Mouse (Mus musculus) monocyte, adult 5-6 weeks (primary cell): ENCODE data around the gene Rtcb. TPM values are rescaled to one million over a fixed set of nuclear protein-coding genes. Genes with fewer than 3 reads are reported as not detected.
A peak's percentile ranks its signal among the peaks of the same experiment; 100 is the strongest.

ENCODE experiments used
- ATAC-seq: fragments of 153-309, 156-312 bp; replicated peaks from 2 replicates; pipeline ENCODE4 v1.8.0; 2017; ENCODE audit warnings: mild to moderate bottlenecking; ENCODE audit not compliant: low TSS enrichment, insufficient number of reproducible peaks, severe bottlenecking, poor library complexity, low FRiP score
- total RNA-seq: library from RNA; stranded (forward); fragments of 200-1000, 200-491, 200-594 nt; gene quantifications from 3 replicates; pipeline ENCODE4 v1.2.3, GENCODE M21; 2017

The Rtcb gene
- 93.9 to 104 TPM (median 99.3 TPM) in 3 replicates for total RNA-seq

DNA sequence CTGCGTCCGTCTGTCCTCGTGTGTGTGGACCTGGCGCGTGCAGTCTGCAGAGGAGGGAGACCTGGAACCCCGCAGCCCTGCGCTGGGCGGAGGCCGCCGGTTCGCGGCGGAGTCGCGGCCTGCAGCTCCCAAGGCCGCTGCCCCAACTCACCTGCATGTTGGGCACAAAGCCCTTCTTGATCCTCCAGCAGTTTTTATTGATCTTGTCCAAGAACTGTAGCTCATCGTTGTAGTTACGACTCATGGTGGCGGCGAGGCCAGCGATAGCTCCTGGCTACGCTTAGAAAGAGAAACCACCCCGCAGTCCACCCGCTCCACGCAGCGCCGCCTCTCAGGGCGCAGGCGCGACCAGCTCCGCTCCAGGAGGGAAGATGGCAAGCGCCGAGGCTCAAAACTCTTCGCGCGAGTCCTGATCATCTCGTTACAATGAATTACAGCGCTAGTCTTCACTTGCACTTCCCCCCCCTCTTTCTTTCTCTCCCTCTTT lies at the start of gene Rtcb:
Rtcb (minus strand) TSS at position 360 of the 487 bp plus-strand sequence.
- peak; percentile 90 for ATAC-seq

- no peak for ATAC-seq
These were observed 48.8 kb upstream of the Rtcb start for GRCm38 (mm10) chr10:86006455-86006854.

DNA sequence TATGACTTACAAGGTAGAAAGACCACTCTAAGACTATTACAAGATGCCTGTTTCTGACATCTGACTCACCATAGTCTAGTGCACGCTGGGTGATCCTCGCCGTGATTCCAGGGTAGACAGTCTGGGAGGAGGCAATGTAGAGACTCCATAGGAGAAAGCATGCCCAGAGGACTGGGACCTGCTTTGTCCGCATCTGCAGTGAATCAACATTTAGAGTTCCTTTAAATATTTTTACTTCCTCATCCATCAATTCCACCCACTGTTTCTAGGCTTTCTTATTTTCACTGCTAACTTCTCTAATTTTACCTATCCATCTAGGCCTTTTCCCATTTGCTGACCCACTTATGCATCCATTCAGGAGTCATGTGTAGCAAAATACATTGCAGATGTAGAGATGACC lies 42.8 kb upstream of the Rtcb start:
- no peak for ATAC-seq

- ATAC-seq = no peak
These were observed 37.0 kb upstream of the Rtcb start for GRCm38 (mm10) chr10:85994543-85995104.

GRCm38 (mm10) chr10:85993836-85994235 lies 36.2 kb upstream of the Rtcb start:
- ATAC-seq = no peak

DNA sequence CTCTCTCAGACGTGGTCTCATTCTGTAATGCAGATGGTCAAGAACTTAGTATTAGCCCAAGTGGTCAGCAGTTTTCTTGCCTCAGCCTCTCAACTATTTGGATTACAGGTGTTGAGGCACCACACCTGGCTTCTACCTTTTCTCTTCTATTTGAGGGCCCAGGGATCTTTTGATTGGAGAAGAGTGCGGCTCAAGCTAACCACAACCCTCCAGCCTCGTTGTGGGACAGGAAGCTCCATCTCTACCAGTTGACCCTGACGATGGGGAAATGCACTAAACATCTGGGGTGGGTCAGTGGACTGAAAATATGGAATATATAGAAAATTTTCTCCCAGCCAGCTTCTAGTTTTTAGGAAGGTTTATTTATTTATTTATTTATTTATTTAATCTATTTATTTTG lies 34.8 kb upstream of the Rtcb start:
- no peak for ATAC-seq

- ATAC-seq = no peak
These were observed 31.9 kb upstream of the Rtcb start for GRCm38 (mm10) chr10:85989412-85990115.

DNA sequence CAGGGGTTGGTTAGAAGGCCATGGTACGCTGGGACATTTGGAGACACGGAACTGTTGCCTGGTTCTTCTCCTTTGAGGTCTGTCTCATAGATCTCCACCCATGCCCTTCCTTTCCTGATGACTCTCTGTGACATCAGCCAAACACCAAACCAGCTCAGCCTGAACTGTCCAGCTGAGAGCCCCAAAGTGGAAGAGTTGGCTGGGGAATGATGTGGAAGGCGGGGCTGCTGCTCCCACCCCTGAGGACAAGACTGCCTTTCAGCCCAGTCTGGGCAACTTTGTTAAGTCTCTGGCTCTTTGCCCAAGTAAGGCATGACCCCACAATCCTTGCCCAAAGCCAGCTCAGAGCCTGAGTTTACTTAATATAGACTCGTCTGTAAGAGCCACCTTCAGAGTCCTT lies 15.3 kb upstream of the Rtcb start:
- no peak for ATAC-seq

DNA sequence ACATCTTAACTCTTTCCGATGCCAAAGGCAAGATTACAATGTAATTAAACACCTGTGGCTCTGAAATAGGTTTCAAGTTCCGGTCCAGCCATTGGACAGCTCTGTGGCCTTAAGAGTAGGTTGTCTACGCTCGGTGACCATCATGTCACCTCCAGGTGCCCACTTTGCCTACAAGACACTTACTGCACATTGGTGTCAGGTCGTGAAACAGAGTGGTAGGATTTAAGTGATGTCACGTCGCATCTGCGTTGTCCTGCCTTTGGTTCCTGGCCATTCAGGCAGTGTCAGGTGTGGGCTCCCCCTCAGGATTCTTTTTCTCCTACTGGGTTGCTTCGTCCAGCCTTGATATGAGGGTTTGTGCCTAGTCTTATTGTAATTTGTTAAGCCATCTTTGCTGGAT lies 14.2 kb upstream of the Rtcb start:
- no peak for ATAC-seq

DNA sequence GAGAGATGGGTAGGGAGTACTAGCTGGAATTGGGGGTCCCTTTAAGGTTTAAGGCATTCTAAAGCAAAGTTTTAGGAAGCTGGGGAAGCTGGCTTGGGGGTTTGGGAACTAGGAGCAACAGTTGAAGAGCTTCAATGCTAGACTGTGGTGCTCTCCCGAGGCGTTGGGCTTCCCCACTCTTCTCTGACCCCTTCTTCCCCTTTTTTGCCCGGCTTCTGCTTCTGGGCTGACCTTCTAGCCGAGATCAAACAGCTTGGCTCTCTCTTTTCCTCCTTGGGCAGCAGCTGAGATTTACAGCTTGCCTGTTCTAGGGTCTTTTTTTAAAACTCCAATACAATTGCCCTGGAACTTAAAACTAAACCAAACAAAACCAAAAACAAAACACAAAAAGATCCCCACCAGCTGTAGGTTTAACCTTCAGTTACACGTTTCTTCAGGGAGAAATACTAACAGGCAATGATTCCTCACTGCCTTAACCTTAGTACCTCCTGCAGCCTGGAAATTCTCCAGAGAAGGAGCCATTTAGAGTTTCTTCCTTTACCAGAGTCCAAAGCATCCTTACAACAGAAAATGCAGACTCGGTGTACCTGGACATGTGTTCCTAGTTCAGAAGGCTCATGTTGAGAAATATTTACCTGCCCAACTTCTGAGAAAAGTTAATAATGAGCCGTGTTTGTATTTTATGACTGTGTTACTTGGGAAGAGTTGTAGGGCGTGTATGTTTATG lies 12.4 kb upstream of the Rtcb start:
- ATAC-seq = peak; percentile 54; the same call in 1 of the 2 replicates

DNA sequence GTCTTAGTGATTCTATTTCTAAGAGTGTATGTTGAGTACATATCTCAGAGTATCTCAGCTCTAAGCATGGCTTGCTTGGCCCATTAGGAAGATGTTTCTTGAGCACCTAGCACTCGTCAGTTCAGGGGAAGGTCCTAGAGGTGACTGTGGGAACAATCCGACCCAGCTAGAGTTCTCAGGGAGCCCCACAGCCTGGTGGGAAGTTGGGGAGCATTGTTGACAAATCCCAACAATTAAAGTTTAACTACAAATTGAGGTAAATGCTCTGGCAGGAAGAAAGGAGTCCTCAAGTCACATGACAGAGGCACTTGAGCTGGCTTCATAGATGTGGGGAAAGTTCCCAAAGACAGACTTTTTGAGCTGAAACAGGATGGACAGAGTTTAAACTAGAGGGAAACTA lies 11.1 kb upstream of the Rtcb start:
- no peak for ATAC-seq

- peak; percentile 43; the same call in 1 of the 2 replicates for ATAC-seq
These were observed 10.6 kb upstream of the Rtcb start for GRCm38 (mm10) chr10:85968157-85968634.

- ATAC-seq = no peak
These were observed 10.0 kb upstream of the Rtcb start for GRCm38 (mm10) chr10:85967411-85968156.

- ATAC-seq = no peak
These were observed 8.9 kb upstream of the Rtcb start for GRCm38 (mm10) chr10:85966476-85966875.

DNA sequence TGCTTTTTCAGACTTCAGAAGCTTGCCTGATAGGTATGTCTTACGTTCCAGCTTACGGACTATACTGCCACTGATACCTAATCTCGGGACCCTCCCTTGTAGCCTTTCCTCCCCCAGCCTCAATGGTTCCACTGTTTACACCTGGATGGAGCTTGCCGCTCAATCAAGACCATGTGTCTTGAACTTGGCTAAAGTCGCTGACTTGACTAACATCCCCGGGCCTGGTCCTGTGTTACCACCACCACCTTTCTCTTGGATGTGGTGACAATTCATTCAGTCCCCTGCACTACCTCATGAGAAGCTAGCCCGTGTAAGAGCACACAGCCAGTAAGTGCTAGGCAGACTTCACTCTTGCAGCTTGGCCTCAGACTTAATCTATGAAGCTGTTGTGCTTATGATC lies 6.7 kb upstream of the Rtcb start:
- no peak for ATAC-seq

GRCm38 (mm10) chr10:85962897-85963296 lies 5.3 kb upstream of the Rtcb start:
- no peak for ATAC-seq

GRCm38 (mm10) chr10:85956871-85957419 lies 678 bp downstream of the Rtcb start:
- no peak for ATAC-seq

DNA sequence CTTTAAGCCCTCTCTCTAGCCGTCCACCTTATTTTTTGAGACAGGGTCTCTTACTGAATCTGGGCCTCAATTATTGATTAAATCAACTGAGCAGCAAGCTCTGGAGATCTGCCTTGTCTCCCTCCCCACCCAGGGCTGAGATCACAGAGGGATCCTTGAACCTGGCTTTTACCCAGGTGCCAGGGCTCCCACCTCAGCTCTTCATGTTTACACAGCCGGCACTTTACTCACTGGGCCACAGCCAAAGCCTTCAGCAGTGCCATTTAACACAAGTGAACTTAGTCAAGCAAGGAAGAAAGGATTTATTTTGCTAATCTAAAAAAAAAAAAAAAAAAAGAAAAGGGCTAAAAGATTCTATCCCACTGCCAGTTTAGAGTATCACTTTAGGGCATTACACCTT lies 3.2 kb downstream of the Rtcb start:
- ATAC-seq = no peak

DNA sequence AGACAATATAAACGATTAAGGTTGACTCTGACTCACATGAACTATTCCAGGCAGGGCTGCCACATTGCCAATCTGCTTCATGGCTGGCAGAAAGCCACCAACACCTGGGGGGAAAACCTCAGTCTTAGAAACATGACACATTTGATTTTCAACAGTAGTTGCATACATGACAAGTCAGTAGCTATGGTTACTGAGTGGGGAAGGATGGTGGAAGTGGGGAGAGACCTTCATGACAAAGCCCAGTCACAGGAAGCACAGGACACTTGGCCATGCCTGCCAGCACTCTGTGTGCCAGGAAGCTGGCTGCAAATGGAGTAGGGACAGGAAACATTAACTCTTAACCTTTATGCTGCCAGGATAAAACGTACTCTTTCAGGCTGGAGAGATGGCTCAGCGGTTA lies 4.2 kb downstream of the Rtcb start:
- ATAC-seq = no peak
